Mouse (Mus musculus): ENCODE results near the gene Ppp3ca.

GRCm38 (mm10) chr3:136900986-136901385 lies 231.1 kb downstream of the Ppp3ca start:
- TF ChIP-seq POLR2A (IDR thresholded peaks at IDR 0.05; ENCODE audit: control insufficient read depth, low read depth, low read length) = no peak
- no peak for TF ChIP-seq CTCF (IDR thresholded peaks at IDR 0.05; ENCODE audit: control insufficient read depth, insufficient read depth, insufficient replicate concordance, low read depth, low read length)
